Mouse (Mus musculus) subcutaneous adipose tissue, adult 2 months (tissue): ENCODE data around the gene Gk. TPM values are rescaled to one million over a fixed set of nuclear protein-coding genes. Genes with fewer than 3 reads are reported as not detected.

Experiments
- polyA plus RNA-seq: library from polyadenylated mRNA; depleted of rRNA; stranded (reverse); fragments of >200 nt; gene quantifications from 2 replicates; pipeline ENCODE4 v1.2.3, GENCODE M21; 2012; ENCODE audit warnings: low replicate concordance; rRNA removed

Gene Gk
- polyA plus RNA-seq = 1.1 and 2.3 TPM in 2 replicates

GRCm38 (mm10) chrX:85776544-85777087 is at the start of gene Gk:
TSS of gene Gk (minus strand) at chrX:85776819.

Other genes with a start within 250 kb of the Gk start
- 3.5 and 7.8 TPM in 2 replicates for gene Tab3, start 202.8 kb downstream of the Gk start, polyA plus RNA-seq
- 0.12 and 0.16 TPM in 2 replicates for gene 5430427O19Rik, start 93.5 kb upstream of the Gk start, polyA plus RNA-seq